Mouse (Mus musculus): Measurements from ENCODE around the gene Sema4b. TPM values are rescaled to one million over a fixed set of nuclear protein-coding genes. Genes with fewer than 3 reads are reported as not detected.

Sema4b gene
- polyA plus RNA-seq, 1 experiment from 2014 or later: 12.1 TPM

- no peak; the same call in 1 of the 2 replicates for ATAC-seq (ENCODE audit: insufficient read depth, low FRiP score, low TSS enrichment)
- Histone ChIP-seq H3K4me3 (ENCODE audit: low read depth, low read length) (peak overlapping the region; percentile 59), H3K27ac (ENCODE audit: low read depth, low read length) (no peak overlapping the region), H3K4me2 (ENCODE audit: low read depth) (peak overlapping the region; percentile 60), H3K4me1 (ENCODE audit: control insufficient read depth, insufficient read depth, low read length) (peaks cover 10% of the 10 kb centered on the region; the same call in 1 of the 2 replicates), H3K36me3 (ENCODE audit: control insufficient read depth, insufficient read depth, low read length) (no peaks in the 10 kb centered on the region), H3K9me3 (ENCODE audit: control insufficient read depth, low read length) (no peaks in the 10 kb centered on the region), H3K27me3 (ENCODE audit: control insufficient read depth, insufficient read depth, low read length) (no peaks in the 10 kb centered on the region), H3K9ac (ENCODE audit: low read length) (peak overlapping the region; percentile 57)
- DNase-seq (ENCODE audit: low spot score): no peak
- WGBS: under 1% methylated on average over 28 of the region's 29 CpGs
Measured at GRCm38 (mm10) chr7:80231971-80232488, 45.4 kb downstream of the Sema4b start.

GRCm38 (mm10) chr7:80232489-80233029 lies 45.9 kb downstream of the Sema4b start, which contains the start of the genes Cib1 and Gdpgp1:
TSS of gene Cib1 (minus strand) at chr7:80232813.
TSS of gene Gdpgp1 (plus strand) at chr7:80232865.
- peak within 1 kb of the TSS; percentile 63 for H3K9ac ChIP-seq (ENCODE audit: low read length)
- 0 out of 2 replicates have a peak within 1 kb of the TSS, but pooled peaks have one; percentile 23 for H3K27ac ChIP-seq (ENCODE audit: low read depth, low read length)
- H3K4me1 ChIP-seq (ENCODE audit: control insufficient read depth, insufficient read depth, low read length): peaks cover 10% of the 10 kb centered on the region; the same call in 1 of the 2 replicates
- H3K36me3 ChIP-seq (ENCODE audit: control insufficient read depth, insufficient read depth, low read length): no peaks in the 10 kb centered on the region
- DNase-seq (ENCODE audit: low spot score) (peak; percentile 99), ATAC-seq (ENCODE audit: insufficient read depth, low FRiP score, low TSS enrichment) (peak; percentile 93)
- H3K4me2 ChIP-seq (ENCODE audit: low read depth): peak within 1 kb of the TSS; percentile 60
- H3K27me3 ChIP-seq (ENCODE audit: control insufficient read depth, insufficient read depth, low read length): no peaks in the 10 kb centered on the region
- WGBS: under 1% methylated on average over 55 of the region's 56 CpGs
- H3K4me3 ChIP-seq (ENCODE audit: low read depth, low read length): peak within 1 kb of the TSS; percentile 59
- H3K9me3 ChIP-seq (ENCODE audit: control insufficient read depth, low read length): no peaks in the 10 kb centered on the region

GRCm38 (mm10) chr7:80233799-80234198 lies 47.2 kb downstream of the Sema4b start:
- Histone ChIP-seq H3K9me3 (ENCODE audit: control insufficient read depth, low read length) (no peaks in the 10 kb centered on the region), H3K27ac (ENCODE audit: low read depth, low read length) (no peak overlapping the region), H3K36me3 (ENCODE audit: control insufficient read depth, insufficient read depth, low read length) (no peaks in the 10 kb centered on the region; the same call in 1 of the 2 replicates), H3K9ac (ENCODE audit: low read length) (no peak overlapping the region), H3K4me1 (ENCODE audit: control insufficient read depth, insufficient read depth, low read length) (peaks cover 10% of the 10 kb centered on the region; the same call in 1 of the 2 replicates), H3K27me3 (ENCODE audit: control insufficient read depth, insufficient read depth, low read length) (no peaks in the 10 kb centered on the region), H3K4me2 (ENCODE audit: low read depth) (peak overlapping the region; percentile 25; the same call in 1 of the 2 replicates), H3K4me3 (ENCODE audit: low read depth, low read length) (no peak overlapping the region)
- 83% methylated on average over 9 of the region's 9 CpGs for WGBS
- DNase-seq (ENCODE audit: low spot score) (no peak), ATAC-seq (ENCODE audit: insufficient read depth, low FRiP score, low TSS enrichment) (no peak)

GRCm38 (mm10) chr7:80238542-80238941 lies 51.9 kb downstream of the Sema4b start:
- H3K4me3 ChIP-seq (ENCODE audit: low read depth, low read length): no peak overlapping the region
- no peak overlapping the region for H3K4me2 ChIP-seq (ENCODE audit: low read depth)
- no peak for DNase-seq (ENCODE audit: low spot score)
- WGBS: 90% methylated on average over 10 of the region's 10 CpGs
- no peaks in the 10 kb centered on the region; the same call in none of the 2 replicates for H3K36me3 ChIP-seq (ENCODE audit: control insufficient read depth, insufficient read depth, low read length)
- no peaks in the 10 kb centered on the region for H3K4me1 ChIP-seq (ENCODE audit: control insufficient read depth, insufficient read depth, low read length)
- ATAC-seq (ENCODE audit: insufficient read depth, low FRiP score, low TSS enrichment): no peak
- H3K27me3 ChIP-seq (ENCODE audit: control insufficient read depth, insufficient read depth, low read length): no peaks in the 10 kb centered on the region
- H3K27ac ChIP-seq (ENCODE audit: low read depth, low read length): no peak overlapping the region
- no peak overlapping the region for H3K9ac ChIP-seq (ENCODE audit: low read length)
- no peaks in the 10 kb centered on the region for H3K9me3 ChIP-seq (ENCODE audit: control insufficient read depth, low read length)

GRCm38 (mm10) chr7:80241661-80242060 lies 55.0 kb downstream of the Sema4b start:
- 86% methylated on average over 4 of the region's 4 CpGs for WGBS
- Histone ChIP-seq H3K4me3 (ENCODE audit: low read depth, low read length) (no peak overlapping the region), H3K27me3 (ENCODE audit: control insufficient read depth, insufficient read depth, low read length) (no peaks in the 10 kb centered on the region), H3K9ac (ENCODE audit: low read length) (no peak overlapping the region), H3K9me3 (ENCODE audit: control insufficient read depth, low read length) (no peaks in the 10 kb centered on the region; the same call in 1 of the 2 replicates), H3K4me2 (ENCODE audit: low read depth) (no peak overlapping the region), H3K27ac (ENCODE audit: low read depth, low read length) (no peak overlapping the region), H3K4me1 (ENCODE audit: control insufficient read depth, insufficient read depth, low read length) (no peaks in the 10 kb centered on the region), H3K36me3 (ENCODE audit: control insufficient read depth, insufficient read depth, low read length) (no peaks in the 10 kb centered on the region; the same call in none of the 2 replicates)
- DNase-seq (ENCODE audit: low spot score): no peak
- ATAC-seq (ENCODE audit: insufficient read depth, low FRiP score, low TSS enrichment): no peak

- WGBS: 97% methylated on average over 4 of the region's 4 CpGs
- Histone ChIP-seq H3K36me3 (ENCODE audit: control insufficient read depth, insufficient read depth, low read length) (no peaks in the 10 kb centered on the region), H3K27me3 (ENCODE audit: control insufficient read depth, insufficient read depth, low read length) (no peaks in the 10 kb centered on the region), H3K4me1 (ENCODE audit: control insufficient read depth, insufficient read depth, low read length) (no peaks in the 10 kb centered on the region), H3K9ac (ENCODE audit: low read length) (no peak overlapping the region), H3K9me3 (ENCODE audit: control insufficient read depth, low read length) (no peaks in the 10 kb centered on the region; the same call in 1 of the 2 replicates), H3K4me3 (ENCODE audit: low read depth, low read length) (no peak overlapping the region), H3K4me2 (ENCODE audit: low read depth) (no peak overlapping the region), H3K27ac (ENCODE audit: low read depth, low read length) (no peak overlapping the region)
- no peak for ATAC-seq (ENCODE audit: insufficient read depth, low FRiP score, low TSS enrichment)
- DNase-seq (ENCODE audit: low spot score): no peak
Measured at GRCm38 (mm10) chr7:80244851-80245250, 58.2 kb downstream of the Sema4b start.

- Histone ChIP-seq H3K27ac (ENCODE audit: low read depth, low read length) (peak within 1 kb of the TSS; percentile 28; the same call in 1 of the 2 replicates), H3K9ac (ENCODE audit: low read length) (peak within 1 kb of the TSS; percentile 41), H3K4me3 (ENCODE audit: low read depth, low read length) (peak within 1 kb of the TSS; percentile 46), H3K27me3 (ENCODE audit: control insufficient read depth, insufficient read depth, low read length) (no peaks in the 10 kb centered on the region), H3K36me3 (ENCODE audit: control insufficient read depth, insufficient read depth, low read length) (no peaks in the 10 kb centered on the region), H3K9me3 (ENCODE audit: control insufficient read depth, low read length) (no peaks in the 10 kb centered on the region; the same call in 1 of the 2 replicates), H3K4me1 (ENCODE audit: control insufficient read depth, insufficient read depth, low read length) (no peaks in the 10 kb centered on the region), H3K4me2 (ENCODE audit: low read depth) (peak within 1 kb of the TSS; percentile 32)
- WGBS: 0% methylated on average over 48 of the region's 48 CpGs
- peak; percentile 94 for ATAC-seq (ENCODE audit: insufficient read depth, low FRiP score, low TSS enrichment)
- DNase-seq (ENCODE audit: low spot score): peak; percentile 98
Measured at GRCm38 (mm10) chr7:80246148-80246721, 59.6 kb downstream of the Sema4b start, which contains the start of gene Ttll13. TSS of gene Ttll13 (plus strand) at chr7:80246376.

- H3K27me3 ChIP-seq (ENCODE audit: control insufficient read depth, insufficient read depth, low read length): no peaks in the 10 kb centered on the region
- H3K4me3 ChIP-seq (ENCODE audit: low read depth, low read length): peak overlapping the region; percentile 46
- no peaks in the 10 kb centered on the region for H3K36me3 ChIP-seq (ENCODE audit: control insufficient read depth, insufficient read depth, low read length)
- H3K9me3 ChIP-seq (ENCODE audit: control insufficient read depth, low read length): no peaks in the 10 kb centered on the region; the same call in 1 of the 2 replicates
- H3K9ac ChIP-seq (ENCODE audit: low read length): peak overlapping the region; percentile 41; the same call in 1 of the 2 replicates
- DNase-seq (ENCODE audit: low spot score): no peak
- 66% methylated on average over 7 of the region's 7 CpGs for WGBS
- H3K4me2 ChIP-seq (ENCODE audit: low read depth): peak overlapping the region; percentile 32
- no peak overlapping the region for H3K27ac ChIP-seq (ENCODE audit: low read depth, low read length)
- ATAC-seq (ENCODE audit: insufficient read depth, low FRiP score, low TSS enrichment): no peak
- no peaks in the 10 kb centered on the region for H3K4me1 ChIP-seq (ENCODE audit: control insufficient read depth, insufficient read depth, low read length)
Measured at GRCm38 (mm10) chr7:80246859-80247258, 60.2 kb downstream of the Sema4b start.

All from neural tube, embryonic 11.5 days (tissue).